8 mouse cellular contexts compared by ENCODE assay signal in the genomic region with DNA sequence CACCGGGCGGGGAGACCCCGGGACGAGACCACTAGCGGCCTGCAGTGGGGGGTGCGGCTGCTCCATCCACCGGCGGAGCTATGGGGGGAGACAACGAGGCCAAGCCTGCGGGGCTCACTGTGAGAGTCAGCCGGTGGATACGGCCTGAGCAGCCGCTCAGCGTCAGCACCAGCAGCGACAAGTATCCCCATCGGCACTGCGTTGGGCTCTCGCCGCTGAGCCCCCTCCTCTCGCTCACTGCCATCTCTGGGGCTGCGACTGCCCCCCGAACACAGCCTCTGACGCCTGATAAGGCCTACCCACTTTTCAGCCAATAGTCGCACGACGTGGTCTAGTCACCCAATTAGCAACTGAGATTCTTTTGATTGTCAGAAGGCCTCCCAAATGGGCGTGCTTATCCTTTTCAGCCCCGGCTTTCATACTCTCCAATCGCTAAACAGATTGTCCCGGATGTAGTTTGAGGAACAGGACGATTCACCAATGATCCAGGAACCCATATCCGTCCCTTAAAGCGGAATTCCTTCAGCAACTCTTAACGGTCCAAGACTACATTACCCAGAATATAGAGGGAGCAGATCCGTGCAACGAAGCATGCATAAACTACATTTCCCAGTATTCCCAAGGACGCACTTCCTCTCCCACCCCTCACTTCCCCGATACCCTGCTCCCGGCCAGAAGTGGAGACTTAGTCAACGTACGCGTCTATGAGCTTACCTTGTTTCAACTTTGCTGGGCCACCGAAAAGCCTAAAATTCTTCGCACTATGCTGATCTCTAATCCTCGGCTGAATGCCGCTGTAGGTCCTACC. TPM values are rescaled to one million over a fixed set of nuclear protein-coding genes. Genes with fewer than 3 reads are reported as not detected.
DNase-seq lines count a peak whose midpoint lies in the region; ATAC-seq lines count a peak whose summit lies in the region.

No protein-coding gene starts in this region.

- H3K4me3 ChIP-seq in brown adipose tissue, adult 24 weeks (ENCODE audit: insufficient read depth, low read depth, low read length), result peak overlapping the region; percentile 97
- H3K4me3 ChIP-seq in heart, embryonic 13.5 days, result peak overlapping the region; percentile 69
- H3K4me3 ChIP-seq in liver, embryonic 12.5 days, result peak overlapping the region; percentile 82
- peak overlapping the region; percentile 87 for H3K4me3 ChIP-seq in stomach, embryonic 15.5 days (replicated peaks)

- WGBS in heart, embryonic 13.5 days, result under 1% methylated on average over 46 of the region's 46 CpGs
- WGBS in liver, embryonic 12.5 days (ENCODE audit: insufficient replicate concordance), result under 1% methylated on average over 45 of the region's 46 CpGs
- under 1% methylated on average over 46 of the region's 46 CpGs for WGBS in stomach, embryonic 15.5 days

- H3K4me2 ChIP-seq in heart, embryonic 13.5 days, result peak overlapping the region; percentile 99
- peak overlapping the region; percentile 93 for H3K4me2 ChIP-seq in liver, embryonic 12.5 days
- peak overlapping the region; percentile 91 for H3K4me2 ChIP-seq in stomach, embryonic 15.5 days

- H3K4me1 ChIP-seq in brown adipose tissue, adult 24 weeks (ENCODE audit: control insufficient read depth, insufficient read depth, insufficient read length, low read length), result 0 out of 2 replicates have a peak, but pooled peaks cover 3% of the 10 kb centered on the region
- peaks cover 32% of the 10 kb centered on the region for H3K4me1 ChIP-seq in heart, embryonic 13.5 days
- H3K4me1 ChIP-seq in liver, embryonic 12.5 days, result peaks cover 49% of the 10 kb centered on the region
- peaks cover 21% of the 10 kb centered on the region for H3K4me1 ChIP-seq in stomach, embryonic 15.5 days

- H3K9me3 ChIP-seq in heart, embryonic 13.5 days, result no peaks in the 10 kb centered on the region
- no peaks in the 10 kb centered on the region for H3K9me3 ChIP-seq in liver, embryonic 12.5 days (replicated peaks)
- no peaks in the 10 kb centered on the region for H3K9me3 ChIP-seq in stomach, embryonic 15.5 days

- peaks cover 26% of the 10 kb centered on the region for H3K36me3 ChIP-seq in heart, embryonic 13.5 days
- H3K36me3 ChIP-seq in liver, embryonic 12.5 days, result peaks cover 27% of the 10 kb centered on the region
- H3K36me3 ChIP-seq in stomach, embryonic 15.5 days, result 0 out of 2 replicates have a peak, but pooled peaks cover 11% of the 10 kb centered on the region

- no peaks in the 10 kb centered on the region for H3K27me3 ChIP-seq in heart, embryonic 13.5 days (replicated peaks)
- H3K27me3 ChIP-seq in liver, embryonic 12.5 days (replicated peaks), result peaks cover 10% of the 10 kb centered on the region
- H3K27me3 ChIP-seq in stomach, embryonic 15.5 days (replicated peaks), result no peaks in the 10 kb centered on the region

- peak; percentile 95 for DNase-seq in CD4-positive, CD25-positive, alpha-beta regulatory T cell, adult 2 months (ENCODE audit: low read depth, low spot score)
- DNase-seq in fat pad, adult 2 months (ENCODE audit: extremely low read depth, low read depth, low spot score), result peak; percentile 100
- DNase-seq in kidney, postnatal 10 days, result peak; percentile 92
- peak; percentile 92 to 94 for DNase-seq in natural killer cell, adult 2 months (ENCODE audit: low spot score in 2 of 2)

- ATAC-seq in heart, embryonic 13.5 days (ENCODE audit: extremely low read depth, insufficient number of reproducible peaks, low FRiP score, low TSS enrichment), result peak; percentile 84
- peak; percentile 87 for ATAC-seq in liver, embryonic 12.5 days
- peak; percentile 90 for ATAC-seq in stomach, embryonic 15.5 days (ENCODE audit: insufficient read depth, low FRiP score, low read depth)

- H3K9ac ChIP-seq in heart, embryonic 13.5 days, result peak overlapping the region; percentile 90
- peak overlapping the region; percentile 79 for H3K9ac ChIP-seq in liver, embryonic 12.5 days
- peak overlapping the region; percentile 67 for H3K9ac ChIP-seq in stomach, embryonic 15.5 days

- peak overlapping the region; percentile 65 for H3K27ac ChIP-seq in brown adipose tissue, adult 24 weeks (replicated peaks; ENCODE audit: low read depth, low read length)
- H3K27ac ChIP-seq in heart, embryonic 13.5 days (replicated peaks), result peak overlapping the region; percentile 95
- peak overlapping the region; percentile 86 for H3K27ac ChIP-seq in liver, embryonic 12.5 days
- H3K27ac ChIP-seq in stomach, embryonic 15.5 days, result peak overlapping the region; percentile 95

RNA-seq across cellular contexts. Expression of a gene that starts 0.6 kb away (rescaled TPM):
- polyA plus RNA-seq in brown adipose tissue, adult 24 weeks (2012; ENCODE audit: insufficient read depth, insufficient read length, missing spikeins), result 36.4 and 36.6 TPM in 2 replicates
- 25.5 and 26.4 TPM in 2 replicates for polyA plus RNA-seq in heart, embryonic 13.5 days (2015; fragmentation: Nextera tagmentation; extraction: Ambion mirVana)
- 18.2 and 18.4 TPM in 2 replicates for polyA plus RNA-seq in liver, embryonic 12.5 days (2016; fragmentation: Nextera tagmentation; extraction: Ambion mirVana)
- polyA plus RNA-seq in stomach, embryonic 15.5 days (2015; fragmentation: Nextera tagmentation; extraction: Ambion mirVana), result 41.4 and 44.3 TPM in 2 replicates

RNA-seq across cellular contexts. Expression of a gene that starts 1.7 kb away (rescaled TPM):
- 20.4 and 30.0 TPM in 2 replicates for polyA plus RNA-seq in brown adipose tissue, adult 24 weeks (2012; ENCODE audit: insufficient read depth, insufficient read length, missing spikeins)
- polyA plus RNA-seq in heart, embryonic 13.5 days (2015; fragmentation: Nextera tagmentation; extraction: Ambion mirVana), result 35.2 and 39.7 TPM in 2 replicates
- polyA plus RNA-seq in liver, embryonic 12.5 days (2016; fragmentation: Nextera tagmentation; extraction: Ambion mirVana), result 14.7 and 15.3 TPM in 2 replicates
- 43.1 and 43.7 TPM in 2 replicates for polyA plus RNA-seq in stomach, embryonic 15.5 days (2015; fragmentation: Nextera tagmentation; extraction: Ambion mirVana)

RNA-seq across cellular contexts. Expression of a gene that starts 19.7 kb away (rescaled TPM):
- polyA plus RNA-seq in brown adipose tissue, adult 24 weeks (2012; ENCODE audit: insufficient read depth, insufficient read length, missing spikeins), result 266 and 361 TPM in 2 replicates
- polyA plus RNA-seq in heart, embryonic 13.5 days (2015; fragmentation: Nextera tagmentation; extraction: Ambion mirVana), result 1.6 and 4.0 TPM in 2 replicates
- 95.1 and 100 TPM in 2 replicates for polyA plus RNA-seq in liver, embryonic 12.5 days (2016; fragmentation: Nextera tagmentation; extraction: Ambion mirVana)
- 9.5 and 20.2 TPM in 2 replicates for polyA plus RNA-seq in stomach, embryonic 15.5 days (2015; fragmentation: Nextera tagmentation; extraction: Ambion mirVana)

RNA-seq across cellular contexts. Expression of a gene that starts 31.3 kb away (rescaled TPM):
- 1.3 and 1.5 TPM in 2 replicates for polyA plus RNA-seq in brown adipose tissue, adult 24 weeks (2012; ENCODE audit: insufficient read depth, insufficient read length, missing spikeins)
- polyA plus RNA-seq in heart, embryonic 13.5 days (2015; fragmentation: Nextera tagmentation; extraction: Ambion mirVana), result 1.8 and 2.4 TPM in 2 replicates
- 14.2 and 14.3 TPM in 2 replicates for polyA plus RNA-seq in liver, embryonic 12.5 days (2016; fragmentation: Nextera tagmentation; extraction: Ambion mirVana)
- polyA plus RNA-seq in stomach, embryonic 15.5 days (2015; fragmentation: Nextera tagmentation; extraction: Ambion mirVana), result 4.1 and 4.4 TPM in 2 replicates

RNA-seq across cellular contexts. Expression of a gene that starts 53.6 kb away (rescaled TPM):
- polyA plus RNA-seq in brown adipose tissue, adult 24 weeks (2012; ENCODE audit: insufficient read depth, insufficient read length, missing spikeins), result not detected in 2 replicates
- polyA plus RNA-seq in heart, embryonic 13.5 days (2015; fragmentation: Nextera tagmentation; extraction: Ambion mirVana), result 0.13 and 0.28 TPM in 2 replicates
- polyA plus RNA-seq in liver, embryonic 12.5 days (2016; fragmentation: Nextera tagmentation; extraction: Ambion mirVana), result 1.6 and 1.7 TPM in 2 replicates
- polyA plus RNA-seq in stomach, embryonic 15.5 days (2015; fragmentation: Nextera tagmentation; extraction: Ambion mirVana), result 0.23 and 0.32 TPM in 2 replicates

Comparison
In these comparisons a context has a peak if more than half of its experiments do, and no peak if none do; other contexts are left out.
1. Peak in every context shown above with its lines: DNase-seq, ATAC-seq, H3K4me3 ChIP-seq and H3K27ac ChIP-seq.